Mouse (Mus musculus) adipocyte (in vitro differentiated cells): ENCODE measurements around the gene Tbc1d14.

Source experiments
- DNase-seq: peaks from one replicate; pipeline ENCODE4 v3.0.0-alpha.2; 2016; ENCODE audit warnings: low spot score

Tbc1d14 gene

DNA sequence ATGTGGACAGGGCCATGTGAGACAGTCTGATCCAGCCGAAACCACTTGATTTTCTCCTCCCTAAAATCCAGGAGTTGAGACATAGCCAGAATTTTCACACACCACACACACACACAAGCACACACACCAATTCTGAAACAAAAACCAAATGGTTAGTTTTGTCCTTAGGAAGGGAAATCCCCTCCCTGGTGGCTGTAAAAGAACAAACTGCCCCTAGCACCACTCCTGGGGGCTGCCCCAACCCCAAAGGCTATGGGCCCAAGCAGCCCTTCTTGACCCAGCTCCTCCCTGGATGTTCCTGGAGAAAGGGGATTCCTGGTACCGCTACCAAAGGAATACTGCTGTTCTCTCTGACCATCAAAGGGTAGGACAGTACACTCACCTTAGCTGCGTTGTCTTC is 16.6 kb downstream of the Tbc1d14 start:
- DNase-seq, result no peak

GRCm38 (mm10) chr5:36575745-36576144 is 17.3 kb downstream of the Tbc1d14 start:
- DNase-seq, result peak; percentile 83

GRCm38 (mm10) chr5:36575227-36575626 is 17.8 kb downstream of the Tbc1d14 start:
- peak; percentile 88 for DNase-seq

- DNase-seq, result peak; percentile 71
These were observed 18.8 kb downstream of the Tbc1d14 start for GRCm38 (mm10) chr5:36574147-36574870.

- DNase-seq, result no peak
These were observed 19.7 kb downstream of the Tbc1d14 start for GRCm38 (mm10) chr5:36573354-36573753.

GRCm38 (mm10) chr5:36571371-36571770 is 21.7 kb downstream of the Tbc1d14 start:
- DNase-seq, result no peak

DNA sequence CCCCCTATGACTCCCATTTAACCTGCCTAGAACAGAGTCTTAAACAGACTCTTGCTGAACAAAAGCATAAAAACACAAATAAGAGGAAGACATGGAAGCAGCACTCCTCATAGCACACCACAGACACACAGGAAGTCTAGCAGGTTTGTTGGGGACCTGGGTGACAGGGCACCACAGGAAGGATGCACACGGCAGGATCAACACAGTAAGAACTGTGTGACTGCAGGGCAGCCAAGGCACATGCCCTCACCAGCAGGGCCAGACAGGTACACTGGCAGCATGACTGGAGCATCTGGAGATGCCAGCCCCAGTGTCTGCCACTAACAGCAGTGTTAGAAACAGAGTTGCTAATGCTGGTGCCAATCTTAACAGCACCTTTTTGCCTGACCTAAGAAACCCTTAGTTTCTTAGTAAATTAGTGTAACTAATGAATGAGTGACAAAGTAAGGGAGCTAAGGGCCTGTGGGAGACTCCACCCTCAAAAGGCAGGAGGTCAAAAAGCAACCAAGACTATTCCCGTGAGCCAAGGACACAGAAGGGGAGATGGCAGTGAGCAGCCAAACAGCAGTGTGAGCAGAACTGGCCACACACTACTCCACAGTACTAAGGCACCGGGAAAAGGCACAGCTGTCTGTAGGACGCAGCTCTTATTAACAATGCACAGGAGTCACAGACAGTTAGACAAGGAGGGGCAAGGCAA is 22.4 kb downstream of the Tbc1d14 start:
- no peak for DNase-seq

- peak; percentile 55 for DNase-seq
These were observed 23.0 kb downstream of the Tbc1d14 start for GRCm38 (mm10) chr5:36570098-36570497.

DNA sequence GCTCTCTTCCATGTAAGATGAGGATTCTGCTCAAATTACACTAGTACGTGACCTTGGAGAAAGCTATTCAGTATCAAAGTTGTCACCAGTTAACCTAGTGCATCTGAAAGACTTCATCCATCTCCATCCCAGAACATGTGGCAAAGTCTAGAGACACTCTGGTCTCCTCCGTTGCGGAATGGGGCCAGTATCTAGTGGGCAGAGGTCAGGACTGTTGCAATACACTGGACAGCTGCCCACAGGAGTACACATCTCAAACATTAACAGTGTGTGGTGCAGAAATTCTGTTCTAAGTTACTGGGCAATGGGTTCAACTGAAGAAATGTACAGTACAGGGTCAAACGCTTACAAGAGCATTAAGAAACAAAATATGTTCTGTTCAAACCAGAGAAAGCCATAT is 25.0 kb downstream of the Tbc1d14 start:
- DNase-seq, result peak; percentile 86

- no peak for DNase-seq
These were observed 25.4 kb downstream of the Tbc1d14 start for GRCm38 (mm10) chr5:36567627-36568026.

GRCm38 (mm10) chr5:36564530-36564929 is 28.5 kb downstream of the Tbc1d14 start:
- no peak for DNase-seq

- DNase-seq, result no peak
These were observed 29.3 kb downstream of the Tbc1d14 start for GRCm38 (mm10) chr5:36563741-36564140.

DNA sequence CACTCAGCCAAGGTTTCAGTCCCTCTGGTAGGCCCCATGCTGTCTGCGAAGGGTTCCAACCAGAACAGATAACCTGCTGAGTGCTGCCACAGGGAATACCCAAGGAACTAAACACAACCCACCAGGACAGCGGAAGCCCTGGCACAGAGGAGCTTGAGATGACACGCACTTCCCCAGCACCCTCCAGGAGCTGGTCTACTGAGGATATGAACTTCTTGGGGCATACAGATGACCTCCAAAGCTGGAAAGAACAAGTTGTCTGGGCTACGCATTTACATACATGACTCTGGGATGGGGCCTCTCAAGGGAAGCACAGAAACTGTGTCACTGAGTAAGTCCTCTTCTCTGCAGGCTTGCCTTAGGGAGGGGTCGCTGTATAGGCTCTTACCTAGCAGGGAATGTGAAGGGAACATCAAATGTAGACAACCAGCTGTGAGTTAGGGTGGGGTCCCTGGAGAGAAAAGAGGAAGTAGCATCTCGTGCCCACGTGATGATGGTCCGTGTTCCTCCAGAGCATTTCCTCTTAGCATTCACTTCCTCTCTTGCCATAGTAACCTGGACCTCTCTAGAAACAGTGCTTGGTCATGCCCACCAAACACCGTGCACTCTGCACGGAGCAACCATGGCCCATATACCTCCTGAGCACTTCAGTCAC is 30.2 kb downstream of the Tbc1d14 start:
- no peak for DNase-seq

DNA sequence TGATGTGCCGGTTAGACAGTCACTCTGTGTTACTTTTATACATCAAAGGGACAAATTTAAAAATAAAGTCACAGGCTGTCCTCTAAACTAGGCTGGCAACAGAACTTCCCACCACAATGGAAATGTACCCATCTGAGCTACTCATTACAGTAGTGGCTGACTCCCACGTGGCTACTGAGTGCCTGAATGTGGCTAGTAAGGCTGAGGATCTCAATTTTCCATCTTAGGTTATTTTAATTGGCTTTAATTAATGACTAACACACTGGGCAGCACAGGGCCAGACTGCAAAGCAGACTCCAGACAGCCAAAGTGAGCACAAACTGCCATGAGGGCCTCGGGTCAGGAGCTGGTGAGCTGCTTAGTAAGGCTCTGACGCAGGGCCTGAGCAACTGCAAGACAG is 31.6 kb downstream of the Tbc1d14 start:
- DNase-seq, result no peak

DNA sequence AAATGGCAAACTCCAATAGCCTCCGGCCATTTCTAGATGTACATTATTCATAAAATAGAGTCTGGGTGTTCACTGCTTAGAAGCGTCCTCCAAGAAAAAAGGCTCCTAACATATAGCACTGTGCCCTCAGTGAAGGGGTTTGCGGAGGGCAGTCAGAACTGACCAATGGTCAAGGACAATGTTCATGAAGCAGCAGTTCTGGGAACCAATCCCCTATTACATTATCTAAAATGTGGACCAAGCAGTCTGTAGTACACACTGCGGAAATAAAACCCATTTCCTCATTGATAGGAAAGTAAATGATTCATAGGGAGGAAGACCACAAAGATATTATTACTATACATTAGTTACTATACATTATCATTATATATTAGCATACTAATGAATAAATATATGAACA is 32.6 kb downstream of the Tbc1d14 start:
- DNase-seq, result no peak

DNA sequence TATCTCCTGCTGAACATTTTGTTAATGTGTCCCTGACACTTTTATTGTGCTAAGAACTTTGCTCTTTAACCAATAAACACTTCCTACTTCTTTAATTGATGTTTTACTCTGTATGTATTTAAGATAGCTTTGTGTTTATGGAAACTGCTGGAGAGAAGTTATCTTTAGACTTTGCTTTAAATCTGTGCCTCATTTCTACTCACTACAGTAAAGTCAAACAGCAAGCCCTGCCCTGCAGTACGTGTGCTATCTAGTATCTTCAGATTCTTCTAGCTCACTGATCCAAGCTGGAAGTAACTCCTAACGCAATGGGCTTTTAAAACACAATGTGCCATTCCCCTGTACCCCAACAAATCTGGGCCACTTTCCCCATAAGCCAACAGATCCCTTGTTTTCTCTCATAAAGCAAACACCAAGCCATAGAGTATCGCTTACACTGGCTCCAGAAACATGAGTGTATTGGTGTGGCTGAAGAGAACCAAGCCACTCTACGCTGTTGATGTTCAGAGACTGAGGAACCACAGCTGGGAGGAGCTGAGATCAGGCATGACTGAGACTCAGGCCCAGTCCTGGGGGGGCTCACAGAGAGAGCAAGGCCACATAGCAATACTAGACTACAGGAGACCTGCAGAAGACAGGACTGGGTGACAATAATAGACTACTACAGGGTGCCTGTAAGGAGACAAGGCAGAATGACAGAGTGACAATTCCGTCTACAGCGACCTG is 33.4 kb downstream of the Tbc1d14 start:
- no peak for DNase-seq

DNA sequence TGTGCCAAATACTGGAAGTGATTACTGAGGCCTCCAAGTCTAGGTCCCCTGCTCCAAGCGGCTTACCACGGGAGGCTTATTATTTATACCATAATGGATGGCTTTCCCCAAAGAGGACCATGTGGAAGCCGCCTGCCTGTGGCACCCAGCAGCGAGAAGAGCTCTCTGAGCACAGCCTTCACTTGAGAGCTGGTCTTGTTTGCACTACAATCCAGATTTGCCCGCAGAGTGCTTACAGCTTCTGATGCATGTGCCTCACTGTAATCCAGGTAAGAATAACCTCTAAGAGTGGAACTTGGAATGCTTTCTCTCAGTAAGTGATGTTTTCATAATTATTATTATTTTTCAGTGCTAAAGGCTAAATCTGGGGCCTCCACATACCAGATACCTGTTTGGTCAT is 34.0 kb downstream of the Tbc1d14 start:
- no peak for DNase-seq

DNA sequence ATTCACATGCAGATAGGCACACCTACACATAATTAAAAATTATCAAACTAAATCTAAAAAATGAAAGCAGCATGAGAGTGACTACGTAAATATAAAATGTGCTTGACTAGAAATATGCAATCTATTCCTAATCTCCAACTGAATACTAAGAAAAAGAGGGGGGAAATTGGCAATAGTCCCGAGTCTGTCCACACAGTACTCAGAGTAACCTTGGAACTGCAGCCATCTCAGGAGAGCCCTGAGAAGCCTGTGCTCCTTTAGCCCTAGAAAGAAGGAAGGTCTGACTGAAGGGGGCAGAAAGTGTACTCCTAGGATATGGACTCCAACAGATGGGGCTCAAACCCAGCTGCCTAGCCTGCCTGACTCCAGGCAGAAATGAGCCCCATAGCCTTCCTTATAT is 34.5 kb downstream of the Tbc1d14 start:
- no peak for DNase-seq

DNA sequence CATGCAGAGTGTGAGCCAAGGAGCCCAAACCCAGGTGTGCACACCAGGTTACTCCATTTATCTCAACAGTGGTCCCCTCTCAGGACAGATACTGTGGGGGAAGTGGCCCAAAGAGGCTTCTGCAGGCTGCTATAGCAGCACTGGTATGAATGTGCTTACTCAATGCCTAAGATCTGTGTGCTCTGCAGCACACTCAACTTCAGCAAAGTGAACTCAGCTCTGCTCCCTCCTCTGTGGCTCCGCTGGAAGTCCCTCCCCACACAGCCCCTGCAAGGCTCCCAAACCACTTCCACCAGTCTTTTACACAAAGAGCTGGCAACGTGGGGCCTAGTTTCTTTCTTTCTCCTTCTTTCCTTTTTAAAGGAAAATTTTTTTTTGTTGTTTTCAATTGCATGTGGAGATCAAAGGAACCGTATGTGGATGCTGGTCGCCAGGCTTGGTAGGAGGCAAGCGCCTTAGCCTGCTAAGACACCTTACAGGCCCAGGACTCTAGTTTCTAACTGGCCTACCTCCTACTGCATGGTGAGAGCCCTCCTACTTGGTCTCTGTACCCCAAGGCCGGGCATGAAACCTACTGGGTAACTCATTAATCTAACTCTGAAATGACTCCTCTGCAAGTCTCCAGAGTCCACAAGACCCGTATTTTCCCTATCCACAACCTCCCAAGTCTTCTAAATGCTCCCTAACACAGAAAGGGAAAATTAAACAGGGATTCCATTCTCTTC is 35.3 kb downstream of the Tbc1d14 start:
- no peak for DNase-seq

DNA sequence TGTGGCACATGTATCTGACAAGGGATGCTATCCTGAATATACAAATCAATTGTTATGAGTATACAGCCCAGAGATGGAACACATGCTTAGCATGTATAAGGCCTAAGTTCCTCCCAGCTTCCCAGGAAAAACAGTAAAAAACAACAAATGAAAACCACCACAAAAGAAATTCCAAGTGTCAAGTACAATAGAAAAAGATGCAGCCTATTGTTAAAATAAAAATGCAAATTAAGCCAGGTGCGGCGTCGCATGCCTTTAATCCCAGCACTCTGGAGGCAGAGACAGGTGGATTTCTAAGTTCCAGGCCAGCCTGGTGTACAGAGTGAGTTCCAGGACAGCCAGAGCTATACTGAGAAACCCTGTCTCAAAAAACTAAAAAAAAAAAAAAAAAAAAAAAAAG is 36.2 kb downstream of the Tbc1d14 start:
- DNase-seq, result no peak

DNA sequence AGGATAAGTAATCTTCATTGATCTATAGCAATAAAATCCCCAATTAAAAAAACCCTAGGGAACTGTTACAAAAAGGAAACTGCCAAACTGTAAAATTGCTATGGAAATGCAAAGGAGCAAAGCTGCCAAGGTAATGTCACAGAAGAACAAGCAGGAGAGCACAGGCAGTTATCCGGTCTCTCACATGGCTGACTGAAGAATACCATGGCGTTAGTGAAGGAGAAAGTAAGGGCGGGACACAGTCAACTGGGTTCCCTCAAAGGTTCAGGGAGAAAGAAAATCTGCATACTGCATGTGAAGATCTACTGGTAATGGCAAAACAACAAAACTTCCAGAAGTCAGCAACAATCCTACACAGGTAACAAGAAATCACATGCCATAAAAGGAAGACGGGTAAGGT is 36.8 kb downstream of the Tbc1d14 start:
- DNase-seq, result no peak

GRCm38 (mm10) chr5:36554496-36554895 is 38.6 kb downstream of the Tbc1d14 start:
- peak; percentile 62 for DNase-seq
